Mouse (Mus musculus): ENCODE results near the gene Spsb3. TPM values are rescaled to one million over a fixed set of nuclear protein-coding genes. Genes with fewer than 3 reads are reported as not detected.
A peak's percentile ranks its signal among the peaks of the same experiment; 100 is the strongest.

The Spsb3 gene
- polyA plus RNA-seq, 1 experiment: 55.5 TPM

GRCm38 (mm10) chr17:24896241-24896992 lies 10.0 kb downstream of the Spsb3 start, which contains the start of gene Nme3:
Gene Nme3 (plus strand): TSS chr17:24896500.
- peak within 1 kb of the TSS; percentile 79 for H3K27ac ChIP-seq (ENCODE audit: insufficient read depth, low read depth, low read length)
- no peaks in the 10 kb centered on the region for H3K27me3 ChIP-seq (replicated peaks; ENCODE audit: control insufficient read depth, insufficient read depth, low read length)
- TF ChIP-seq POLR2A (IDR thresholded peaks at IDR 0.05; ENCODE audit: low read depth, low read length) (peak; percentile 27), CTCF (conservative IDR thresholded peaks at IDR 0.05; ENCODE audit: insufficient read depth, insufficient read length, low read depth, low read length) (0 out of 2 replicates have a peak, but pooled peaks have one; percentile 21)
- H3K36me3 ChIP-seq (ENCODE audit: control insufficient read depth, insufficient read depth, low read length): peaks cover 2% of the 10 kb centered on the region; the same call in 1 of the 2 replicates
- DNase-seq: peak; percentile 91
- H3K4me1 ChIP-seq (ENCODE audit: control insufficient read depth, insufficient read depth, low read length): peaks cover 9% of the 10 kb centered on the region; the same call in 1 of the 2 replicates
- peak within 1 kb of the TSS; percentile 87 for H3K4me3 ChIP-seq (ENCODE audit: insufficient read depth, low read depth, low read length)
- 1% methylated on average over 47 of the region's 50 CpGs for WGBS

- no peak for DNase-seq
- Histone ChIP-seq H3K36me3 (ENCODE audit: control insufficient read depth, insufficient read depth, low read length) (0 out of 2 replicates have a peak, but pooled peaks cover 2% of the 10 kb centered on the region), H3K27me3 (replicated peaks; ENCODE audit: control insufficient read depth, insufficient read depth, low read length) (no peaks in the 10 kb centered on the region), H3K4me3 (ENCODE audit: insufficient read depth, low read depth, low read length) (peak overlapping the region; percentile 87), H3K27ac (ENCODE audit: insufficient read depth, low read depth, low read length) (peak overlapping the region; percentile 30), H3K4me1 (ENCODE audit: control insufficient read depth, insufficient read depth, low read length) (peaks cover 9% of the 10 kb centered on the region; the same call in 1 of the 2 replicates)
- TF ChIP-seq CTCF (conservative IDR thresholded peaks at IDR 0.05; ENCODE audit: insufficient read depth, insufficient read length, low read depth, low read length) (no peak), POLR2A (IDR thresholded peaks at IDR 0.05; ENCODE audit: low read depth, low read length) (no peak)
- WGBS: 17% methylated on average over 11 of the region's 11 CpGs
These were observed 10.5 kb downstream of the Spsb3 start for GRCm38 (mm10) chr17:24896993-24897269.

GRCm38 (mm10) chr17:24897600-24897999 lies 11.2 kb downstream of the Spsb3 start:
- no peak for TF ChIP-seq CTCF (conservative IDR thresholded peaks at IDR 0.05; ENCODE audit: insufficient read depth, insufficient read length, low read depth, low read length)
- no peak for TF ChIP-seq POLR2A (IDR thresholded peaks at IDR 0.05; ENCODE audit: low read depth, low read length)
- Histone ChIP-seq H3K27me3 (replicated peaks; ENCODE audit: control insufficient read depth, insufficient read depth, low read length) (no peaks in the 10 kb centered on the region), H3K4me3 (ENCODE audit: insufficient read depth, low read depth, low read length) (no peak overlapping the region), H3K4me1 (ENCODE audit: control insufficient read depth, insufficient read depth, low read length) (peaks cover 9% of the 10 kb centered on the region; the same call in 1 of the 2 replicates), H3K36me3 (ENCODE audit: control insufficient read depth, insufficient read depth, low read length) (peaks cover 2% of the 10 kb centered on the region; the same call in 1 of the 2 replicates), H3K27ac (ENCODE audit: insufficient read depth, low read depth, low read length) (no peak overlapping the region)
- whole genome bisulfite sequencing: 77% methylated on average over 4 of the region's 4 CpGs
- no peak for DNase-seq

- Histone ChIP-seq H3K36me3 (ENCODE audit: control insufficient read depth, insufficient read depth, low read length) (peaks cover 2% of the 10 kb centered on the region; the same call in 1 of the 2 replicates), H3K4me3 (ENCODE audit: insufficient read depth, low read depth, low read length) (no peak overlapping the region), H3K4me1 (ENCODE audit: control insufficient read depth, insufficient read depth, low read length) (peaks cover 9% of the 10 kb centered on the region; the same call in 1 of the 2 replicates), H3K27me3 (replicated peaks; ENCODE audit: control insufficient read depth, insufficient read depth, low read length) (no peaks in the 10 kb centered on the region), H3K27ac (ENCODE audit: insufficient read depth, low read depth, low read length) (no peak overlapping the region)
- DNase-seq: no peak
- TF ChIP-seq POLR2A (IDR thresholded peaks at IDR 0.05; ENCODE audit: low read depth, low read length): no peak
- TF ChIP-seq CTCF (conservative IDR thresholded peaks at IDR 0.05; ENCODE audit: insufficient read depth, insufficient read length, low read depth, low read length): no peak
- WGBS: 74% methylated on average over 4 of the region's 4 CpGs
These were observed 11.8 kb downstream of the Spsb3 start for GRCm38 (mm10) chr17:24898041-24898854.

DNA sequence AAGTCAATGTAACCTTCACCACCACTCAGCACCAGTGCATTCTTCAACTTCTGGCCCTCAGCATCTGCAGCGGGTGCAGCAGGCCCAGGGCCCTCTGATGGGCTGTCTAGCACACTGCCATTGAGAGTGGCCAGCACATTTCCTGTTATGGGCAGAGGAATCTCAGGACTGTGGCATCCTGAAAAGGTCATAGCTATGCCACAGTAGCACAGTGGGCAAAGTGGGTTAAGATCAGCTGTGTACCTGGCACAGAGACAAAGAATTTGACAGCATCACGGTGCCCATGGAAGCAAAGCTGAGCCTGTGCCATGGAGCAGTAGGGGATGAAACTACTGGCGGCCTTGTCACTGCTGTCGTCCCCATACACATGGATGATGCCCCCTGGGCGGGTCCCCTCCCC lies 12.7 kb downstream of the Spsb3 start:
- WGBS: 69% methylated on average over 5 of the region's 5 CpGs
- TF ChIP-seq CTCF (conservative IDR thresholded peaks at IDR 0.05; ENCODE audit: insufficient read depth, insufficient read length, low read depth, low read length) (no peak), POLR2A (IDR thresholded peaks at IDR 0.05; ENCODE audit: low read depth, low read length) (no peak)
- Histone ChIP-seq H3K4me1 (ENCODE audit: control insufficient read depth, insufficient read depth, low read length) (peaks cover 7% of the 10 kb centered on the region; the same call in 1 of the 2 replicates), H3K4me3 (ENCODE audit: insufficient read depth, low read depth, low read length) (no peak overlapping the region), H3K27ac (ENCODE audit: insufficient read depth, low read depth, low read length) (no peak overlapping the region), H3K36me3 (ENCODE audit: control insufficient read depth, insufficient read depth, low read length) (peaks cover 2% of the 10 kb centered on the region; the same call in 1 of the 2 replicates), H3K27me3 (replicated peaks; ENCODE audit: control insufficient read depth, insufficient read depth, low read length) (no peaks in the 10 kb centered on the region)
- DNase-seq: no peak

DNA sequence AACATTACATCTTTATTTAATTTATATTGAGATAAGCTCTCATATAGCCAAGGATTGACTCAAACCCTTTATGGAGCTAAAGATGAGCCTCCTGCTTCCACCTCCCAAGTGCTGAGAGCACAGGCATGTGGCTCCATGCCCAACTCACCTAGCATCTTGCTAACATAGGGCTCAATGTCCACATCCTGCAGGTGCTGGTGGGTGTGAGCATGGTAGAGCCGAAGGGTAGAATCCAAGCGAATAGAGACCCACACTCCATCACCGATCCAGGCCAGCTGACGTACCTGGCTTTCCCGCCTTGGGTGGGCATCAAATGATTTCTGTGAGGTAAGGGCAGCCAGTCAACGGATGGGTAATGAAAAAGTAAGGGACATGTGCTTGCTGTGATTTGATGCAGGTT lies 13.6 kb downstream of the Spsb3 start:
- no peak overlapping the region for H3K4me3 ChIP-seq (ENCODE audit: insufficient read depth, low read depth, low read length)
- peaks cover 4% of the 10 kb centered on the region; the same call in 1 of the 2 replicates for H3K36me3 ChIP-seq (ENCODE audit: control insufficient read depth, insufficient read depth, low read length)
- peaks cover 5% of the 10 kb centered on the region; the same call in 1 of the 2 replicates for H3K4me1 ChIP-seq (ENCODE audit: control insufficient read depth, insufficient read depth, low read length)
- no peaks in the 10 kb centered on the region for H3K27me3 ChIP-seq (replicated peaks; ENCODE audit: control insufficient read depth, insufficient read depth, low read length)
- TF ChIP-seq CTCF (conservative IDR thresholded peaks at IDR 0.05; ENCODE audit: insufficient read depth, insufficient read length, low read depth, low read length) (no peak), POLR2A (IDR thresholded peaks at IDR 0.05; ENCODE audit: low read depth, low read length) (no peak)
- DNase-seq: no peak
- H3K27ac ChIP-seq (ENCODE audit: insufficient read depth, low read depth, low read length): no peak overlapping the region
- WGBS: 92% methylated on average over 6 of the region's 6 CpGs

Data from kidney, adult 2 months (tissue).